Mouse (Mus musculus): ENCODE measurements around the gene Best3.
A peak's percentile ranks its signal among the peaks of the same experiment; 100 is the strongest.

The Best3 gene

DNA sequence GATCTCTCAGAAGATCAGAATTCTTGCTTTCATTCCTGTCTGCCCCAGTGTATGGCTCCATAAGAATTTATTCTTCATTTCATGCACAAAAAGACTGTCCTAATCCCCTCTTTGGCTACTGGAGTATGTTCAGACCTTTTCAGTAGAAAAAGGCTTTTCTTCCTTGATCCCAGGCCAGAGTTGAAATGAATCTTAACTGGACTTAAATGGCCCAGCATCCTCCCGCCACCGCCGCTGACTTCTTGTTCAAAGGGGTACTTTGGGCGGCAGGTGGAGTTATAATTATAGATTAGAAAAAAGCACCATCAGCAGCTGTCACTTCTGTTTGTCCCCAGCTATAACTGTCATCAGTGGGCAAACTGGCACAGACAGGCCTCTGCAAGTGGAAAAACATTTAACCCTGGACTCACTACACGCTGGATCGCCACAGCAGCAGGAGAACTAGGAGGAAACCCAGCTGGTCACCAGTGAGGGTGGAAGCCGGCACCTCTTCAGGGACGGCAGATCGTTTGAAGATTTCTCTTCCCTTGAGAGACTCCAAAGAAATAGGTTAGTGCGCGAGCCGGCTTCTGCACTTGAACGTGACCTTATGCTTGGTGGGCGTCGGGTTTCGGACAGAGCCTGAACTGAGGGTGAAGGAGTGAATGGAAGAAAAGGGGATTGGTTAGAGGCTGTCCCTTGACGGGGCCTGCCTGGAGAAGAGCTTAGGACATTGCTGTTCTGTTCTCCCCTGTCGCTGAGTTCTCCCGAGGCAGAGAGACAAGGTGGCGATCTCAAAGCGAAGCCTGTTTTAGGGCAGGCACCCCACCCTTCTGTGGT, at the start of gene Best3:
Gene Best3 (plus strand): TSS at position 51 of the 819 bp plus-strand sequence.
- DNase-seq, result peak; percentile 16

DNA sequence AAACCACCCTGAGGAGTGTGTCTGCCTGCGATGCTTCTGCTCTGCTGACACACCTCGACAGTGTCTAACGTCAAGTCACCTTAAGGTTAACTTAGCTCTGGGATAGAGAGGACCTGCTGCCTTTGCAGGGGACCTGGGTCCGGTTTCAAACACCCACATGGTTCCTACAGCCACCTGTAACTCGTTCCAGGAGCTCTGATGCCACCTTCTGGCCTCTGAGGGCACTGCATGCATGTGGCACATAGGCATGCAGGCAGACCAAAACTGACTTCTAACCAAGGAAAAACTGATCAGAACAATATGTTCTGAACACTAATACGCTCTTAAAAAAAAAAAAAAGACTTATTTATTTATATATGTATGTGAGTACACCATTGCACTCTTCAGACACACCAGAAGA, 43.1 kb upstream of the Best3 start:
- DNase-seq, result peak; percentile 52

DNA sequence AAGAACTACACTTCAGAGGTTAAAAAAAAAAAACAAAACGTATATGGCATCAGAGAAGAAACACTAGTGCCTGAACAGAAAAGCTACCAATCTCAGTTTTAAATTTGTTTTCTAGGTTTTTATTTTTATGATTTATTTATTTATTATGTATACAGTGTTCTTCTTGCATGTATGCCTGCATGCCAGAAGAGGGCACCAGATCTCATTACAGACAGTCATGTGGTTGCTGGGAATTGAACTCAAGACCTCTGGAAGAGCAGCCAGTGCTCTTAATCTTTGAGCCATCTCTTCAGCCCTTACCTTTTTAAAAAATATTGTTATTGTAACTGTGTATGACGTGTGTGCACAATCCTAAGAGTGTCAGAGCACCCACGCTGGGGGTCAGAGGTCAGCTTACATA, 42.0 kb upstream of the Best3 start:
- peak; percentile 24 for DNase-seq

DNA sequence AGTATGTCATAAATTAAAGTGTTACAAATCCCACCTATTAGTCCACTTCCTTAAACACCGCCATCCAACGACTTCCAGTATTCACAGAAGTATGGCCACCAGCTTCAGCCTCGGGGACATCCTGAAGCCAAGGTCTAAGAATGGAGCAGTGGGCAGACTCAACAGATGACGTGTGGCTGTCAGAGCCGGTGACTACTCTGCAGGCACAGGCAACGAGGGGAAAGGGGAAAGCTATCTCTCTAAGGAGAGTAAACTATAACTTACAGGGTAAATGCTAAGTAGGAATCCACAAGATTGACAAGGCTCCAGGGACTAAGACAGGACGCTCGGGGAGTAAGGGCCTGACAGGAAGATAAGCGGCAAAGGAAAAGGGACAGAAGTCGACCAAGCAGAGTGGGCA, 41.2 kb upstream of the Best3 start:
- DNase-seq, result no peak

DNA sequence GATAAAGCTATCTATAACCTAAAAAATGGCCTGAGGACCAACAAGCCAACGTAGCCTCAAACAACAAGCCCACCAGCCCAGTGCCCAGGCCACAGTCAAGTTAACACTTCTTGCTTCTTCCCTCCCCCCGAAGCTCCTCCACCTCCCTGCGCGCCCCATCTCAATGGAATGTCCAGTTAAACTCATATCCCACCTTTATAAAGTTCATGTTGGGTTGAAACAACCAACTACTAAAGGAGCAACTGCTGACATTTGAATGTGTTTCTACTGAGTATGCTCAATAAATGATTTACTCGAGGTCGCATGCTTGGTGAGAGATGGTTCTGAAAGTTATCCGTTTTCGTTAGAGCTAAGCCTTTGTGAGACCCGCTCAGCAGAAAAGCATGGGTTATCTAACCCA, 37.7 kb upstream of the Best3 start:
- no peak for DNase-seq

DNA sequence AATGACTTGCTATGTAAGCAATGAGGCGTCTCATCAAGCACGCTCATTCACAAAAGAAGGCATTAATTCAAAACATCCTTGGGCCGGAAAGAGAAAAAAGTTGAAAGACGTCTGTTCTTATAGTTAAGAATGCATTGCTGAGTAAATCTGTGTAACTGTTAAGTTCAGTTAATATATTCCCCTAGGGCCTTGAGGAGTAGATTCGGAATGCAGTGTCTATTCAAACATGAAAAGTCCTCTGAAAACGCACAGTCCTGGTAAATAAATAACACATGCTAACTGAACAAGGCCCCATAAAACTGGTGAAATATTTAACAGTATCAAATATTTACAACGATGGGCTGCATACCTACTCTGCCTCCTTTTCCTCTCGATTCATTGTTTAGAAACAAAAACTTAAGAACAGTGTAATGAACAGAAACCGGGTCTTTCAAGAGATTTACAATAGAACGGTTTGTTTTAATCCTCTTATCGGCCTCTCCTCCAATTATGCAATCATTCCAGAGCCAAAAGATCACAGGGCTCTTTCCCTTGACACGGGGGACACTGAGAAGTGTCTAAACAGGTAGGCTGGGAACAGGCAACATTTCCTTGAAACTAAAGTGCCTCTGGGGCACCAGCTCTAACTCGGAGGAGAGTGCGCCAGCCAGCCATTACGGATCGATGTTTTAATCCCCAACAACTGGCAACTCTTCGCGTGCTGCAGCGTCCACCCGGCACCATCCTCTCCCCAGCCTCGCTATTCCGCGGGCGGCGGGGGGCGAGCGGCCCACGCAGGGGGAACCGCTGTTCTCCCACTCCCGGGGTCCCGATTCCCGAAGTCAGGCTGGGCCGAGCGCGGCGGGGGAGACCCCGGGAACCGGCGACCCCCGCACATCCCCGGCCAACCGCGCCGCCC, 36.8 kb upstream of the Best3 start:
- peak; percentile 46 for DNase-seq

DNA sequence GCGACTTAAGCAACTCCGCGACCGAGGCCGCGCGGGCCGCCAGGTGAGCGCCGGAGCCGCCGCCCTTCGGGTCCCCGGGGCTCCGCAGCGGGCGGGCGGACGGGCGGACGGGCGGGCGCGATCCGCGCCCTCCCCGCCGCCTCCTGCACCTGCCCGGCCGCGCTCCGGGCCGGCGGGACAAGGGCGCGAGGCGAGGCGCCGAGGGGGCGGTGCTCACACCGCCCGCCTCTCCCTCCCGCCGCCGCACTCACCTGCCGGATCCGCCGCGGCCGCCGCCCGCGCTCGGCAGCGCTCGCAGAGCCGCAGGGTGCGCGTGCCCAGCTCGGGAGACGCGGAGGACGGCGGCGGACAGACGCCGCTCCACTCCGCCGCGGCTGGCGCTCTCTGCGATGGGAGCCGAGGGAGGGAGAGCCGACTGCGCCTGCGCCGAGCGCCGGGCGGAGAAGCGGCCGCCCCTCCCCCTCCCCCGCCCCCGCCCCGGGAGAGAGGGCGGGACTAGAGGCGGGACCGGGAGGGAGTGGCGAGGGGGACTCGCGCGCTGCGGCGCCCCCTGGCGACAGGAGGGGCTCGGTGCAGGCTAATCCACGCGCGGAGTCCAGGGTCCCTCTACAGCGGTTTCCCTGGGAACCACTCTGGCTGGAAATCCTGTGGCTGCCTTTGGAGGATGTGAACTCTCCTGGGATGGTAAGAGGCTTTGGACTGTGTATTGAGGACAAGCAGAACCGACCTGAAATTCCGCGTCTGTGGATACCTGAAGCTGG, 35.9 kb upstream of the Best3 start, which contains the start of gene Rab3ip:
Gene Rab3ip (minus strand): TSS at position 761 of the 761 bp plus-strand sequence.
- DNase-seq, result peak; percentile 88

DNA sequence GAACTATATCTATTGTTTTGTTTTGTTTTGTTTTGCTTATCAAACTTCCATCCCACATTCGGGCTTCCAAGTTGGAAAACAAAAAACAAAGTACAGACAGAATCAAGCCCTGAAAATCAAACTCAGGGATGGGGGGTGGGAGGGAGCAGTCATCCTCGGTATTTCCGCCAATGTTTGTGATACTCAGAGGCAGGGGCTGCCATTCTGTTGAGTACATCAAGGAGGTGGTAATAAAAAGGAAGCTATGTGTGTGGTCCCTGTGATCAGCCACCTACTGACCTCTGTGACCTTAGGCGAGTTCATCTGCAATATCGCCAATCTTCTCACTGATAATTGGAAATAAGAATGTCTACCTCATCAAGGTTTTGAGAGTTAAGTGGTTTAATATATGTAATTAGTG, 35.2 kb upstream of the Best3 start:
- no peak for DNase-seq

DNA sequence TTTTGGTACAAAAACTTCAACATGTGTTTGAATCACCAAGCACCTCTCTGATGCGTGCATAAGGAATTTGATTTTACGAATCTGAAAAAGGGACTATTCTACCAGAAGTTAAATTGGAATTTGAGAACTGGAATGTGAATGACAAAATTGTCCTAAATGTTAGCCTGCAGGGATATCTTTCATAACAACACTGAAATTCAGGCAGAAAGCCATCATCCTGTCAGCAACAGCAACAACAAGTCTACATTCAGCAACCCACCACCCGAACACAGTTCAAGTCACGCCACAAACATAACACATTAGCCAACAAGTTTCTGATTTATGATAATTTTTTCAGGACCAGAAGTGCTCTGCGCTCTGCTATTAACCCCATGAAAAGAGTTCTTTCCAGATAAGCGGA, 30.9 kb upstream of the Best3 start:
- DNase-seq, result peak; percentile 57

DNA sequence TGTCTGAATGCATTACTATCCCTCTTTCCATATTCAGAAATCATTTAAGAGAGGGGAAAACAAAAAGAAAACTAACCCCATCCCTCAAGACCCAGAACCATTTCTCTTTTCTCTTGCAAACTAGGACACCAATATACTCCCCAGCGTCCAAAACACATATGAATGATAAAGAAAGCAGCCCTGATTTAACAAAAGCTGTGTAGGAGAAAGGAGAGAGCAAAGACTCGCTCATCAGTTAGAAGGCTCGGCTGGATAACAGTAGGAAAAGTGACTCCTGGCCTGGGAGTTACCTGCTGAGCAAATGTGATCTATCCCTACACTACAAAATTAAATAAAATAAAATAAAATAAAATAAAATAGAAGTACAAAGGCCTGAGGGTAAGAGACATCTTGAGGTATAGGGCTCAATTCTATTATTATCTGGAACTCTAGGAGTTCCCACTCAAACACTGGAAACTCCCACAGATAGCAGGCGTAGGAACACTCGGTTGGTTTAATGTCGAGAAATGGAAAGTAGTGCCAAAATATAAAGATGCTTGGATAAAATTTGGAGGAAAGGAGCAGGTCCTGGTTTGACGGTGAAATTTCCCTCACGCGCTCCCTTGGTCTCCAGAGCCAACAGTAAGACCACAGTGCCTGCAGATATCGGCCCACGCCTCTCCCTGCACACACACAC, 29.5 kb upstream of the Best3 start:
- no peak for DNase-seq

DNA sequence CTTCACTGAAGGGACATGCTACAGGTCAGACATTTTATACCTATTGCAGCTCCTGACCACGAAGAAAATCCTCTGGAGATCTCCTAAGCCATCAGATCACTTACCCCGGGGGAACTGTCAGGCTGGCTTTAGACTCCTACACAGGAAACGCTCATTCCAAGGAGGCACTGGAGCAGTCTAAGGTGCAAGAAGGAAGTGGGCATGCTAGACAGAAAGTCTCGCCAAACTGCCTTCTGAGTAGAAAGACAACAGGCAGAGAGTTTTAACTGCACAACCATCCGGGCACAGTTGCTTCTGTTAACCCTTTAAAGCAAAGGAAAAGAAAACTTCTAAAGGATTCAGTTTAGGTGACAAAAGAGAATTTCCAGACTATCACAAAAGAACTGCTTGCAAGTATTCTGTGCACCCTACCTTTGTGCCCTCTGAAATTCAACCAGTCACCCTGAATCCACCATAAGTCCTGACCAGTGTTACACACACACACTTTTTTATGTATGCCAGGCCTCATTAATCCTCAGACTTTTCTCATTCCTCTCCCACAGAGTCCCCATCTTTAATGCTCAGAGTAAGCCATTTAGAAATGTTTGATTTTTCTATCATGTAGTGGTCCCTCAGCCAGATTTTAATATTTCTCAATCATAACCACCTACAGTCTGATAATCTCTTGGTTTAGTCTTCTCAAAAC, 28.1 kb upstream of the Best3 start:
- DNase-seq, result no peak

DNA sequence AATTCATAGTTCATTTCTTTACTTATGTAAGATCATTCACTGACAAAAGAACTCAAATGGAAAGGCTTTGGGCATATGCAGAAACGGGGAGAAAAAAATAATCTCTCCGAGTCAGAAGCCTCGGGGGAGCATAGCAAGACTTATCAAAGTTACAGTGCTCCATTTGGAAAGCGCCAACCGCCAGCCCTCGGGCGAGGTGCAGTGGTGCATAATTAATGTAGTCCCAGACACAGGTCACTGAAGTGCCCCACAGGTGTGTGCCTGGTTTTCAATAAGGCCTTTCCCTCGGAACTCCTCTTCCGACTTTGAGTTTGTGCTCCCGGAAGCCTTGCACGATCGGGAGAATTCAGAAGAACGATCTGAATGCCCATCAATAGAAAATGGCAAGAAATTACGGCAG, 24.0 kb upstream of the Best3 start:
- no peak for DNase-seq

DNA sequence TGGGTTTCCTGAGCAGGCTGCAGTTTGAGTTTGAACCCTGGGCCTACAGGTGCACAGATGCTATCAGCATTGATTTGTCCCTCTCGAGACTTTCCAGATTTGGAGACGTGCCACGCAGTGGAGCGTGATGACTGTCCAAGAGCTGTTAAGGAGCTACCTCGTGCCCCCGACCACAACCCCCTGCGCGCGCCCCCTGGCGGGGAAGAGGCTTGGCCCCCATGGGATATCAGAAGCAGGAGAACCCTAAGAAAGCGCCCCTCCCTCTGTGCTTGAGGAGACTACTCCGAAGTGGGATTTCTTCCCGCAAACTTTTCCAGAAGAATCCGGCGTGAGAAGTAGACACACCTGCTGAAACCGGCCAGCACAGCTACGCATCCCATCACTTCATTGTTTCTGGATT, 23.3 kb upstream of the Best3 start:
- DNase-seq, result peak; percentile 20

DNA sequence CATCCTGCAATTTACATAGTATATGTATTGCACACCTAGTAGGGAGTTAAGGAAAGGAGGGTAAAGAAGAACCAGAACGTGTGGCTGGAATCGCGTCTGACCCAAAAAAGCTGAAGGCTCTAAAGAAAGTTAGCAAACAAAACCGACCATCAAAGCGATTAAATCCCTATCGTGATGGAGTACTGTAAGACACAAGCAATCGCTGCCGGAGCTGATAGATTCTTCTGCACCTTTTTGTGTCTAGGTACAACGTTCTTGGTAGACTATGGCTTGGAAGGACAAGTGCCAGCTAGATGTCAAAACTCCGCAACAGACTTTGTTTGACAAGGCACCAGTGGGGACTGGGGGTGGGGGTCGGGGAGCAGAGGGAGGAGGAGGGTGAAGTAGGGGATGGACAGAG, 22.0 kb upstream of the Best3 start:
- no peak for DNase-seq

DNA sequence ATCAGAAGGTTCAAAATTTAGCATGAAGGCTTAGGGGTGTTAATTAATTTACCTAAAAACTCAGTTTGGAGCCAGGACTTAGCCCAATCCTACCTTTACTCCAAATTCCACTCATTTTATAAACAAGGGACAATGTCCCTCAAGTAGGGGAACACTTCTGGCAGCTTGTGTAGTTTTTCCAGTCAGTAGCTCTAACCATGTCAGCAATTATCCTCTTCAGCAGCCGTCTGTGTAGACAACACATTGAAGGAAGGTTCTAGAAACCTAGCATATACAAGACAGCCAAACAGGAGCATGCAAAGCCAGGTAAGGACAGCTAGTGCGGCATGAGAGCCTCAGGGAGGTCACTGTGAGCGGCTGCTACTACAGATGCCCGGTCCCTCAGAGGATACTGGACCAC, 21.5 kb upstream of the Best3 start:
- DNase-seq, result no peak

DNA sequence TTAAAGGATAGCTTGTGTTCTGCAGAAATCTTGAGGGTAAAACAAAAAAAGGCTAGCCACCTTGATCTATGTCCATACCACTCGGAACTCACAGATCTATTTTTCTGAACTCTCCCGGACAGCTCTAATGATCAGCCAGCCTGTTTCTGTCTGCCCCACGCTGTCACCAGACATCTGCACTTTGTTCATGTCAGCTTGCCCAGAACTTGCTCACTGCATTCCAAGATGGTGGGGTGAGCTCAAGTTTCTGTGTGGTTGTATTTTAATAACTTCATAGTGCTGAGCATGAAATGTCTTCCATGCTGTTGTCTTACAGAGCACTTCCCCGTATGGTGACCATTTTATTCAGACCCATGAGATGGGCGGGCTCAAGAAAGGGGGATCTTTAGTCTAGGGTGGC, 20.8 kb upstream of the Best3 start:
- DNase-seq, result peak; percentile 76

DNA sequence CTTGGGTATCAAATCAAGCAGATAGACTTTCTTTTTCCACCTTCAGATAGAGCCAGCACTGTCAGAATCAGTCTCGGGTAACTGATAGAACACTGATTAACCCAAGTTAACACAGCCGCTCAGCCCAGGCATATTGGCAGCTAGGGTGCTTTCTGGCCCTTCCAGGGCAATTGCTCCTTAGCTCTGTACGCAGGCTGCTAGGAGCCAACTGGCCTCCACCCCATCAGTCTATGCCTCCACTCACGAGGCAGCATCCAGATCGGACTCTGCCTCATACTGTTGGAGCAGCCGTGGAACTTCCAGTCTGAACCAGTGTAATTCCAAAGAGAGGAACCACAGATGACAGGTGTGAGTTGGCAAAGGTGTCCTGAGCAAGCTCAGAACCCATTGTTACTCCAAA, 20.0 kb upstream of the Best3 start:
- DNase-seq, result peak; percentile 28

DNA sequence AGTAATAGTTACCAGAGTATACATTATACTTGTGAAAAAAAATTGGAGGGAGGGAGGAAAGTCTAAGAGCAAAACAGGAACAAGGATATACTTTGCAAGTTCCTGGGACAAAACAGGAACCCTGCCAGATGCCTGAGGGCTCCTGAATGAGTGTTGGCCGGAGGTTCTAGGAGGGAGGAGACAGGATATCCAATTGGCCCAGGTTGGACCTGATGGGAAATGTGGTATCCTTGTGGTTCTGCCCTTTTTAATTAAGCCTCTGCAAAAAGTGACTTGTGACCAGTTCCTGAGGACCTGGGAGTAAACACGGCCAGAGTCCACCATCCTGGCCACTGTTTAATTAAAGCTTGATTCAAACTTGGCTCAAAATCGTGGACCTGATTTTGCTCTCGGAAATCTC, 17.4 kb upstream of the Best3 start:
- DNase-seq, result no peak

DNA sequence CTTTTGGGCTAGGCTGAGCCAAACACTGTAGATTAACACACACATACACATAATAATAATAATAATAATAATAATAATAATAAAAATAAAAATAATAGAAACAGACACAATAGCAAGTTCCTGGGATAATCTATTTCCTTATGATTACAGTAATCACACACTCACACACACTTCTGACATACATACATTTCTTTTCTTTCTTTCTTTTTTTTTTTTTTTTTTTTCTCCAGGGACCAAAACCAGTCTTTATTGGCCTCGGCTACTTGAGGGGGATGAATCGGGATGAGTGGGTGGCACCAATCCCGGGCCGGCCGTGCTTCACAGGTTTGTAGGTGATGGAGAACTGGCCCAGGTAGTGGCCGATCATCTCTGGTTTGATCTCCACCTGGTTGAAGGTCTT, 13.6 kb upstream of the Best3 start, which contains the start of gene Gm10271:
Gene Gm10271 (minus strand): TSS at position 101 of the 400 bp plus-strand sequence.
- no peak for DNase-seq

DNA sequence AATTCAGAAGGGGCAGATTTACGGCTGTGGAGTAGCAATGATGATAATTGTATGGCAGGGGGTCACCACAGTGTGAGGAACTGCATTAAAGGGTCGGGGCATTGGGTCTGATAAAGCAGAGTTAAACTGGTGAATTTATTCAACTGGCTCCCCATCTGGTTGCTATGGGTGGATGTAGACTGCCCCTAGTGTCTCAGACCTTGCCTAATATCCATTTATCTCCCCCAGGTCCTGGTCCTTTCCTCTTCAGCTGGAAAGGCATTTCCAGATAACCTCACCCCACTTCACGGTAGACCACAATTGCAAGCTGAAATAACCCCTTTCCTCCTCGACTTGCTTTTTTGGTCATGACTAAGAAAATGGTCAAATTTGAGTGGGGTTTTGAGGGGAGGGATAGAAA, 8.7 kb upstream of the Best3 start:
- no peak for DNase-seq

DNA sequence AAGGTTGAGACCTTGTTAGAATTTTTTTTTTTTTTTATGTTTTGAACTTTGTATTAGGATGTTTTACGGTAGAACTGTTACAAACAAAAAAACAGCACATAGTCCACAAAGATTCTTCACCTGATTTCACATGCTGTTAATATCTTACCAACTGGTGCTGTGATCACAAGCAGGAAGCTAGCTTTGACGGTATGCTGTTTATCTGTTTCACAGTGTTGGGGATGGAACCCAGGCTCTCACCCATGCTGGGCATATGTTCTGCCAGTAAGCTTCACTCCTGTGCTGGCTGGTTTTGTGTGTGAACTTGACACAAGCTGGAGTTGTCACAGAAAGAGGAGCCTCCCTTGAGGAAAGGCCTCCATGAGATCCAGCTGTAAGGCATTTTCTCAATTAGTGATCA, 8.3 kb upstream of the Best3 start:
- no peak for DNase-seq

DNA sequence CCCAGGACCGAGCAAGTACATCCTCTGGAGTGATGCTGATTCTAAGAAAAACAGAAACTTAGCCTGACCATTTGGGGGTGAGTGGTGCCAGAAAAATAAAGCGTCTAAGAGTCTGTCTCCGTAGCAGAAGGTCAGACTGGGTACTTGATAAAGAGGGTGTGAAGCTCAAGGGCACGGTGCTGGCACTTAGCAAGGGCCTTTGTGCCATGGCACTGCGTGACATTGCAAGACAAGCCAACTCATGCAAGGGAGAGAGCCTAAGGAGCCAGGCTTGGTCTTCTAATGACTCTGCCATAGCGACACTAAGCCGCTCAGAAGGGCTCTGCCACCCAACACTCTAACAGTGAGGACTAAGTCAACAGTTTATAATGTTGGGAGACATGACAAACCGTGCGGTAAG, 7.3 kb upstream of the Best3 start:
- DNase-seq, result no peak

Measured in lung, postnatal 36 days (tissue).